Mouse (Mus musculus) embryonic fibroblast, embryonic 13.5 days (primary cell): ENCODE measurements around the gene Acap3.

ENCODE experiments used
- CTCF ChIP-seq: IDR thresholded peaks from 2 replicates; pipeline ENCODE4 v1.5.1; 2011; ENCODE audit warnings: mild to moderate bottlenecking, control low read depth, low read length, moderate library complexity, borderline replicate concordance; ENCODE audit not compliant: insufficient read depth
- POLR2A ChIP-seq: IDR thresholded peaks from 2 replicates; pipeline ENCODE4 v1.6.1; 2011; ENCODE audit warnings: low read depth, mild to moderate bottlenecking, control low read depth, low read length, moderate library complexity

GRCm38 (mm10) chr4:155846871-155847578 lies 44.6 kb upstream of the Acap3 start, which contains the start of gene Dvl1:
- 0 out of 2 replicates have a peak, but pooled peaks have one; percentile 21 for TF ChIP-seq CTCF
- TF ChIP-seq POLR2A = peak; percentile 62
